Mouse (Mus musculus): Measurements from ENCODE around the gene Smap2. TPM values are rescaled to one million over a fixed set of nuclear protein-coding genes. Genes with fewer than 3 reads are reported as not detected.

The Smap2 gene
- total and polyA plus RNA-seq, 2 experiments from 2014 or later = 6.9 to 20.9 TPM

- ATAC-seq (ENCODE audit: insufficient read depth, low read depth) = peak; percentile 33; the same call in 1 of the 2 replicates
- no peak overlapping the region for H3K27ac ChIP-seq (ENCODE audit: low read depth)
- peak; percentile 39 for DNase-seq (ENCODE audit: low spot score)
- H3K9me3 ChIP-seq (replicated peaks; ENCODE audit: control insufficient read depth, low read length) = no peaks in the 10 kb centered on the region
- H3K4me2 ChIP-seq (ENCODE audit: low read depth, low read length) = no peak overlapping the region
- TF ChIP-seq EP300 (IDR thresholded peaks at IDR 0.05; ENCODE audit: low read depth) (no peak), CTCF (IDR thresholded peaks at IDR 0.05; ENCODE audit: low read depth) (peak; percentile 73)
- H3K9ac ChIP-seq (replicated peaks; ENCODE audit: low read depth, low read length) = no peak overlapping the region
- no peak overlapping the region for H3K4me3 ChIP-seq (ENCODE audit: low read depth, low read length)
- H3K4me1 ChIP-seq (ENCODE audit: control insufficient read depth, insufficient read depth) = no peaks in the 10 kb centered on the region
- WGBS = 32% methylated on average over 14 of the region's 14 CpGs
- no peaks in the 10 kb centered on the region for H3K27me3 ChIP-seq (ENCODE audit: control insufficient read depth, insufficient read depth, low read length)
- no peaks in the 10 kb centered on the region for H3K36me3 ChIP-seq (replicated peaks; ENCODE audit: control insufficient read depth, insufficient read depth, low read length)
Observed at GRCm38 (mm10) chr4:121028659-121029392, 11.8 kb upstream of the Smap2 start.

GRCm38 (mm10) chr4:121028146-121028545 is 11.1 kb upstream of the Smap2 start:
- no peak overlapping the region for H3K9ac ChIP-seq (replicated peaks; ENCODE audit: low read depth, low read length)
- DNase-seq (ENCODE audit: low spot score) (no peak), ATAC-seq (ENCODE audit: insufficient read depth, low read depth) (no peak)
- no peaks in the 10 kb centered on the region for H3K4me1 ChIP-seq (ENCODE audit: control insufficient read depth, insufficient read depth)
- no peaks in the 10 kb centered on the region for H3K36me3 ChIP-seq (replicated peaks; ENCODE audit: control insufficient read depth, insufficient read depth, low read length)
- H3K27ac ChIP-seq (ENCODE audit: low read depth) = no peak overlapping the region
- H3K4me3 ChIP-seq (ENCODE audit: low read depth, low read length) = no peak overlapping the region
- no peak overlapping the region for H3K4me2 ChIP-seq (ENCODE audit: low read depth, low read length)
- no peaks in the 10 kb centered on the region for H3K9me3 ChIP-seq (replicated peaks; ENCODE audit: control insufficient read depth, low read length)
- WGBS = 57% methylated on average over 1 of the region's 1 CpGs
- H3K27me3 ChIP-seq (ENCODE audit: control insufficient read depth, insufficient read depth, low read length) = no peaks in the 10 kb centered on the region
- TF ChIP-seq EP300 (IDR thresholded peaks at IDR 0.05; ENCODE audit: low read depth) (no peak), CTCF (IDR thresholded peaks at IDR 0.05; ENCODE audit: low read depth) (no peak)

GRCm38 (mm10) chr4:121025681-121026080 is 8.6 kb upstream of the Smap2 start:
- TF ChIP-seq EP300 (IDR thresholded peaks at IDR 0.05; ENCODE audit: low read depth) = no peak
- no peak for TF ChIP-seq CTCF (IDR thresholded peaks at IDR 0.05; ENCODE audit: low read depth)
- H3K4me1 ChIP-seq (ENCODE audit: control insufficient read depth, insufficient read depth) = no peaks in the 10 kb centered on the region
- no peak overlapping the region for H3K27ac ChIP-seq (ENCODE audit: low read depth)
- no peak overlapping the region for H3K4me3 ChIP-seq (ENCODE audit: low read depth, low read length)
- H3K36me3 ChIP-seq (replicated peaks; ENCODE audit: control insufficient read depth, insufficient read depth, low read length) = no peaks in the 10 kb centered on the region
- no peak overlapping the region for H3K4me2 ChIP-seq (ENCODE audit: low read depth, low read length)
- no peaks in the 10 kb centered on the region for H3K27me3 ChIP-seq (ENCODE audit: control insufficient read depth, insufficient read depth, low read length)
- ATAC-seq (ENCODE audit: insufficient read depth, low read depth) (no peak), DNase-seq (ENCODE audit: low spot score) (no peak)
- H3K9me3 ChIP-seq (replicated peaks; ENCODE audit: control insufficient read depth, low read length) = no peaks in the 10 kb centered on the region
- H3K9ac ChIP-seq (replicated peaks; ENCODE audit: low read depth, low read length) = no peak overlapping the region
- 45% methylated on average over 2 of the region's 2 CpGs for WGBS

- H3K4me3 ChIP-seq (ENCODE audit: low read depth, low read length) = no peak overlapping the region
- ATAC-seq (ENCODE audit: insufficient read depth, low read depth) = no peak
- H3K4me1 ChIP-seq (ENCODE audit: control insufficient read depth, insufficient read depth) = peaks cover 5% of the 10 kb centered on the region; the same call in 1 of the 2 replicates
- WGBS = 68% methylated on average over 2 of the region's 2 CpGs
- H3K36me3 ChIP-seq (replicated peaks; ENCODE audit: control insufficient read depth, insufficient read depth, low read length) = no peaks in the 10 kb centered on the region
- H3K27ac ChIP-seq (ENCODE audit: low read depth) = no peak overlapping the region
- no peak for DNase-seq (ENCODE audit: low spot score)
- no peak overlapping the region for H3K4me2 ChIP-seq (ENCODE audit: low read depth, low read length)
- H3K9ac ChIP-seq (replicated peaks; ENCODE audit: low read depth, low read length) = no peak overlapping the region
- H3K27me3 ChIP-seq (ENCODE audit: control insufficient read depth, insufficient read depth, low read length) = no peaks in the 10 kb centered on the region
- TF ChIP-seq CTCF (IDR thresholded peaks at IDR 0.05; ENCODE audit: low read depth) = no peak
- TF ChIP-seq EP300 (IDR thresholded peaks at IDR 0.05; ENCODE audit: low read depth) = no peak
- H3K9me3 ChIP-seq (replicated peaks; ENCODE audit: control insufficient read depth, low read length) = no peaks in the 10 kb centered on the region
Observed at GRCm38 (mm10) chr4:121023941-121024340, 6.9 kb upstream of the Smap2 start.

- H3K27me3 ChIP-seq (ENCODE audit: control insufficient read depth, insufficient read depth, low read length) = no peaks in the 10 kb centered on the region
- no peak overlapping the region for H3K4me3 ChIP-seq (ENCODE audit: low read depth, low read length)
- H3K36me3 ChIP-seq (replicated peaks; ENCODE audit: control insufficient read depth, insufficient read depth, low read length) = no peaks in the 10 kb centered on the region
- WGBS = 84% methylated on average over 7 of the region's 7 CpGs
- TF ChIP-seq EP300 (IDR thresholded peaks at IDR 0.05; ENCODE audit: low read depth) (no peak), CTCF (IDR thresholded peaks at IDR 0.05; ENCODE audit: low read depth) (no peak)
- DNase-seq (ENCODE audit: low spot score) = no peak
- H3K27ac ChIP-seq (ENCODE audit: low read depth) = no peak overlapping the region
- no peaks in the 10 kb centered on the region for H3K9me3 ChIP-seq (replicated peaks; ENCODE audit: control insufficient read depth, low read length)
- no peak overlapping the region for H3K9ac ChIP-seq (replicated peaks; ENCODE audit: low read depth, low read length)
- ATAC-seq (ENCODE audit: insufficient read depth, low read depth) = no peak
- H3K4me2 ChIP-seq (ENCODE audit: low read depth, low read length) = no peak overlapping the region
- peaks cover 8% of the 10 kb centered on the region; the same call in 1 of the 2 replicates for H3K4me1 ChIP-seq (ENCODE audit: control insufficient read depth, insufficient read depth)
Observed at GRCm38 (mm10) chr4:121023464-121023863, 6.4 kb upstream of the Smap2 start.

GRCm38 (mm10) chr4:121021911-121022310 is 4.9 kb upstream of the Smap2 start:
- H3K27ac ChIP-seq (ENCODE audit: low read depth) = no peak overlapping the region

More at GRCm38 (mm10) chr4:121021911-121022310, 4.9 kb upstream of the Smap2 start:
- ATAC-seq (ENCODE audit: insufficient read depth, low read depth) (no peak), DNase-seq (ENCODE audit: low spot score) (peak; percentile 13)
- Histone ChIP-seq H3K4me3 (ENCODE audit: low read depth, low read length) (no peak overlapping the region), H3K27me3 (ENCODE audit: control insufficient read depth, insufficient read depth, low read length) (no peaks in the 10 kb centered on the region), H3K9me3 (replicated peaks; ENCODE audit: control insufficient read depth, low read length) (no peaks in the 10 kb centered on the region), H3K9ac (replicated peaks; ENCODE audit: low read depth, low read length) (no peak overlapping the region), H3K4me2 (ENCODE audit: low read depth, low read length) (no peak overlapping the region), H3K4me1 (ENCODE audit: control insufficient read depth, insufficient read depth) (peaks cover 10% of the 10 kb centered on the region; the same call in 1 of the 2 replicates), H3K36me3 (replicated peaks; ENCODE audit: control insufficient read depth, insufficient read depth, low read length) (no peaks in the 10 kb centered on the region)
- TF ChIP-seq CTCF (IDR thresholded peaks at IDR 0.05; ENCODE audit: low read depth) = no peak
- TF ChIP-seq EP300 (IDR thresholded peaks at IDR 0.05; ENCODE audit: low read depth) = no peak
